Mouse (Mus musculus) layer of hippocampus, adult 9-11 months (tissue): Measurements from ENCODE around the gene Cpeb2.

Experiments
- DNase-seq: peaks from one replicate; pipeline ENCODE4 v3.0.0; 2022

Cpeb2 gene

DNA sequence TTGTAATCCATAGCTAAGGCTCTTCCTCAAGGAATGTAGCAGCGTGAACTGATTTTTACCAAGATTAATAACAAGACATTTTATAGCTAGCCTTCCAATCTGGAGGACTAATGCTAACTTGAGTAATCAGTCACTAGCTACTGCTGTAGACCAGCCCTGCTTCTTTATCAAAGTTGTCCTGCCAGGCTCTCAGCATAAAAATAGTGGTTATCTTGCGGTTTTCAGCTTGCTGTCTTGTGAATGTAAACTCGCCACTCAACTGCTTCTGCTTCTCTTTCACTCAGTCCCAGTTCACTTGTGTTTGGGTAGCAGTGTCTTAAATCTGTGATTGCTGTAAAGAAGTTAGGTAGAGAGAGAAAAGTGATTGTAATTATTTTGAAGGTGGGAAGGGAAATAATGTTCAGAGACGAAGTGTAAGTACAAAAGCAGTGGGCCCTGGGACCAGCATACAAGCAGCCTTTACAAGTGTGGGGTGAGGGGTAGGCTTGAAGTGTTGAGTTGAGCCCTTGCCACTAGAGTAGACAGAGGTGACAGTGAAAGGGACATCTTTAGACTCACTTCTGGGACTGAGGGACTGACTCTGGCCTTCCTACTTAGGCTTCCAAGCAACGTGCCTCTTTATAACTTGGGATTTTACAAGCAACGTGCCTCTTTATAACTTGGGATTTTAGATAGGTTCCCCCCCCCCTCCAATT, 6.3 kb downstream of the Cpeb2 start:
- no peak for DNase-seq

DNA sequence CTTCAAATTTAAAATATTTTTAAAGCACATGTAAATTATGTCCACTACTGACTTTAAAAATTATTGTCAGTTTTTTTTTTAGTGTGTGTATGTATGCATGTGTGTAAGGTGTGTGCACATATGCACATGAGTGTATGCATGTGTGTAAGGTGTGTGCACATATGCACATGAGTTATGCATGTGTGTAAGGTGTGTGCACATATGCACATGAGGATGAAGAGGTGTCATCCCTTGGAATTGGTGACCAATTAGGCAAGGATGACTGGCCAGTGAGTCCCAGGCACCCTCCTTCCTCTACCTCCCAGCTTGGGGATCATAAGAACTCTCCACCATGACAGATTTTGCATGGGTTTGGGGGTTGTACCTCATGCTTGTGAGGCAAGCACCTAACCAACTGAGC, 7.8 kb downstream of the Cpeb2 start:
- no peak for DNase-seq

DNA sequence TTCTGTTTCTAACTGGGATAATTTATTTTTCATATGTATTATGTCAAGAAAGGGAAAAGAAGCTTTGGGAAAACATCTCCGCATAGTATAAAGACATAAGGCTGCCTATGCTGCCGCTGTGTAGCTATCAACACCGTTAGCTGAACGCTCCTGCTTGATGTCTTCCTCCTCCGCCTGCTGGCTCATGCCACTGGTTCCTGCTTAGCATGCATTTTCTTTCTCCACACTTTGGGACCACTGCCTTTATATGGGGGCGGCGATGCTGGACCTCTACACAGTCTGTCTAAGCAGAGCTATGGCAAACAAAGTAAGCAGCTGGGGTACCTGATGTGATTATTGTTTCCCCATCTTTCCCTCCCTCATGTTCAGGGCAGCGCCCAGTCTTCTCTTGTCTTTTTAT, 13.3 kb downstream of the Cpeb2 start:
- DNase-seq, result no peak

DNA sequence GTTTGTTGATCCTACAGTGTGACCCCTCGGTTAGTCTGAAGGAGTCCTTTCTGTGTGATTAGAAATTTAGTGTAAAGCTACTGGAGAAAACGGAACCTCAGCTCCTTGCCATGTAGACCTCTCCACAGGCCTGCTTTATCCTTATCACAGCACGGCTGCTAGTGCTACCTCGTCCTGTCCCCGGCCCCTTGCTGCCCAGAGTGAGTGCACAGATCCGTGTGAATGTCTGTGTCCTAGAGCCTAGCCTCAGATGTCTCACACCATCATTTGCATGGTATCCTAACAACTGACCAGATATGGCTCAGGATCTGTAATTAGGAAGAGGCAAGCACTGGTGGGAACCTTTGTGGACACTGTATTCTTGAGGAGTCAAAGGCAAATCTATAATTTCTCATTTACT, 14.0 kb downstream of the Cpeb2 start:
- no peak for DNase-seq

GRCm38 (mm10) chr5:43248001-43248430, 15.0 kb downstream of the Cpeb2 start:
- DNase-seq, result peak; percentile 66

- no peak for DNase-seq
Measured at GRCm38 (mm10) chr5:43257490-43257889, 24.5 kb downstream of the Cpeb2 start.

- DNase-seq, result no peak
Measured at GRCm38 (mm10) chr5:43258472-43259142, 25.6 kb downstream of the Cpeb2 start.

GRCm38 (mm10) chr5:43261814-43262213, 28.8 kb downstream of the Cpeb2 start:
- DNase-seq, result no peak

DNA sequence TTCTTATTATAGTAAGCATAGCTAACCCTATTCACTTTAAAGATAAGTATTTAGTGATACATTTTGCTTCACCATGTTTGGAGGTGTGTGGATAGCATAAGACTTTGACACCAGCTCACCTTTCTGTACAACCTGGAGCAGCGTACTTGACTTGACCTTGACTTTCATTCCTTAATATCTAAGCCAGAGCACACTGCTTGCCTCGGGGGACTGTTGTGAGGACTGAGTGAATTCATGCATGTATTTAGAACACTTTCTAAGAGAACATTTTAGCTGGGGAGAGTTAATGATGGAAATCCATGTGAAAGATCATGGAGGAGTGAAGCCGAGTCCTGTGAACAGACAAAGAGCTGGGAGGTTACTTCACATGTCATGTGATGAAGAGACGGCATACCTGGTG, 31.0 kb downstream of the Cpeb2 start:
- DNase-seq, result no peak

DNA sequence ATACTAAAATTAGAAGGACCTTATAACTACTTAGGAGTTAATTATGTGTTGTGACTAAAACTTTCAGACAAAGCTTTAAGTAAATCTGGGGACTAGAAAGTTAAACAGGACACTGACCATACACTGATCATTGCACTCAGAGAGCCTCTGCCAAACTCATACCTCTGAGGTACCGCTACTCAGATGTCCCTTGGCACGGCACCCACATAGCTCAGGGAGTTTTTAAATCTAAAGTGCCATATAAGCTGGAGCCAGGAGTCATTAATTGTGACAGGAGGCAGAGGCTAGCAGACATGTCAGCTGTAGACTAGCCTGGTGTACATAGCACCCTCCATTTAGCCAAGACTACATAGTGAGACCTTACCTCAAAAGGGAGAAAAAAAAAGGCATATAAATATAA, 31.7 kb downstream of the Cpeb2 start:
- DNase-seq, result no peak

- DNase-seq, result no peak
Measured at GRCm38 (mm10) chr5:43277982-43278381, 45.0 kb downstream of the Cpeb2 start.

GRCm38 (mm10) chr5:43279774-43280173, 46.8 kb downstream of the Cpeb2 start:
- no peak for DNase-seq

DNA sequence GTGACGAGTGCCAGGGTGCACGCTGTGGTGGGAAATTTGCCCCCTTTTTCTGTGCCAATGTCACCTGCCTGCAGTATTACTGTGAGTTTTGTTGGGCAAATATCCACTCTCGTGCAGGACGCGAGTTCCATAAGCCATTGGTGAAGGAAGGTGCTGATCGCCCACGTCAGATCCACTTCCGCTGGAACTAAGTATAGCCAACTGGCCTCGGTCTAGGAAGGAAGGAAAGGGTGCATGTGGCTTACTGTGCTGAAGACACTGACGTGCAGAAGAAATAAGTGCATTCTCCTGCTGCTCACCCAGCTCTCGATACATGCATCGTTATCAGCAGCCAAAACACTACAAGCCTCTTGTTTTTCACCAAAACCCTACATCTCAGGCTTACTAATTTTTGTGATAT, 52.8 kb downstream of the Cpeb2 start:
- DNase-seq, result no peak

DNA sequence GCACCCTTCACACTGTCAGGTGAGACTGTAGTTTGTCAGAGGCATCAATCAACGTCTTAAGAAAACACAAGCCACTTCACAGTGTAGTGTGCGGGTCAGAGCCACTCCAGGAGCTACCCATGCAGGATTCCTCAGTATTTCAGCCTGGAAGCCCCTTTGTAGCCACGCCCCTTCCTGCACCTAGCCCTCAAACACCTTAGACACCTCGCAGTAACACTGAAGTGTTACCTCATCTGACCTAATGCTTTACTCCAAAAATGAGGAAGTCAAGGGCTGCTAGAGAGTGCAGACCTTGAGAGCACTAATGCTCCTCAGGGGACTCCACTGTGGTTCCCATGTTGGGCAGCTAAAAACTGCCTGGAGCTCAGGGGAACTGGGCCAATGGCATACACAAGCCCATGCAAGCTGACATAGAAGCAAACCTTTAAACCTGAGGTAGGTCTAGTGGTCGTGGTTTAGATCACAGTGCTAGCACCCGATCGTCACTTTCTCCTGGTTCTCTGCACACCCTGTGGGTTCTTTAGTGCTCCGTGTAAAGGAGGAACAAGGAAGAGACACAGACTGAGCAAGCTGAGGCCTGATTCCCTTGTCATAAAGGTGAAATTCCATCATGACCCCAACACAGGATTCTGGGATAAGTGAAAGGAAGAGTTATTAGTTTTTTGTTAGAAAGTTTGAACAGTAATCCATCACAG, 56.9 kb downstream of the Cpeb2 start:
- no peak for DNase-seq

DNA sequence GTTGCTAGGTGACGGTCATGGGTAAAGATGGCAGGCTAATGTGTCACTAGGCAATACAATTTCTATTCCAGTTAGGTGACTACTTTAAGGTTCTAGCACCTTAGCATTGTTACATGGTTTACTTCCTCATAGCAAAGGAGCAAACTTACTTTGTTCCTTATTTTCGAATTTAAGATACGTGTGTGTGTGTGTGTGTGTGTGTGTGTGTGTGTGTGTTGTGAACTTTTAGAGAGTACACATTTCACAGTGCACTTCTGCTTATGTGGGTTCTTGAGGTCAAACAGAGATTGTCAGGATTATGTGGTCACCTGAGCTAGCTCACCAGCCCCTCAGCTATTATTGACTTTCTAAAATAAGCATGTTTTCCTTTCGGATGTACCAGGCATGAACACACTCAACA, 60.2 kb downstream of the Cpeb2 start:
- DNase-seq, result no peak

GRCm38 (mm10) chr5:43297459-43297858, 64.5 kb downstream of the Cpeb2 start:
- no peak for DNase-seq

DNA sequence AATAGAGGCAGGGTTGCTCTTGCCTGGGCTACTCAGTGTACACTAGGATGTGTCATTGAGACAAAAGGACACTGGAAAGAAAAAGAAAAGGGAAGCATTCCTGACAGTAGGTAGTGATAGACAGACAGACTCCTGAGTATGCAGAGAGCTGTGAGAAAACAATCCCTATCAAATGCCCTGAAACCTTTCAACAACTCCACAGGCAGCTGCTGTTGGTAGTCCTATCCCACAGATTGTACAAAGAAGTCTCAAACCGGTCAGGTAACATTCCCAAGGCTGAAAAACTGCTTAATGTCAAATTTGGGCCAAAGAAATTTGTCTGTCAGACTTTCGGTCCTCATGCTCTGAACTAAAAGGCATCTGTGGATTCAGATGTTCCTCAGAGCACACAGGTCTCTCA, 66.0 kb downstream of the Cpeb2 start:
- DNase-seq, result no peak

DNA sequence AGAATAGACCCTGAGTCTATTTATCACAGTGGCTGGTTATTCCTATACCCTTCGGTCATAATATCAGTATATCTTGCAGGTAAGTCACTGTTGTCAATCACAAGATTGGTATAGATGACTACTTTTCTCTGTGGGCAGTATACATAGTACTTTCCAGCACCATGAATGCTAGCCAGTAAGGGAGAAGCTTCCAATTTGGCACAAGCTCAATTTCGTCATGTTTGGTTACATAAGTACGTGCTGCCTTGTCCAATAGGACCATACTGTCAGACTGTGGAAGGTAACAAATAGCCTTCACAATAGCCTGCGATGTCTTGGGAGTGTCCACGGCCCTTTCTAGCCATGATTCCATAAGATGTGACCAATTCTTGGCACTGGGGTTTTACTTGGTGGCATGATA, 67.1 kb downstream of the Cpeb2 start:
- DNase-seq, result no peak

- no peak for DNase-seq
Measured at GRCm38 (mm10) chr5:43300979-43301378, 68.0 kb downstream of the Cpeb2 start.

DNA sequence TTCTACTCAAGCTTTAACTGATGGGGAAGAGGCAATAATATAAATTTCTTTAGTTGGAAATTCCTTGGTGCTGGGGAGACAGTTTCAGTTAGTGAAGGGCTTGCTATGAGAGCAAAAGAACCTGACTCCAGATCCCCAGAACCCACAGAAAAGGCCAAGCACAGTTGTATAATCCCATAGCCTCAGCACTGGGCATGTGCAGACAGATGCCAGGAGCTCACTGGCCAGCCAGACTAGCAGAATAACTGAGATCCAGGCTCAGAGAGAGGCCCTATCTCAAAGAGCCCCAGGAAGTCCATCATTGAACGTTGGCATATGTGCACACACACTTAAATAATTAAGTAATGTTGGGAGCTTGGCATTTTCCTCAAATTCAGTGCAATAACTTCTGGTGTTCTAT, 70.5 kb downstream of the Cpeb2 start:
- no peak for DNase-seq

- no peak for DNase-seq
Measured at GRCm38 (mm10) chr5:43305449-43305848, 72.5 kb downstream of the Cpeb2 start.

DNA sequence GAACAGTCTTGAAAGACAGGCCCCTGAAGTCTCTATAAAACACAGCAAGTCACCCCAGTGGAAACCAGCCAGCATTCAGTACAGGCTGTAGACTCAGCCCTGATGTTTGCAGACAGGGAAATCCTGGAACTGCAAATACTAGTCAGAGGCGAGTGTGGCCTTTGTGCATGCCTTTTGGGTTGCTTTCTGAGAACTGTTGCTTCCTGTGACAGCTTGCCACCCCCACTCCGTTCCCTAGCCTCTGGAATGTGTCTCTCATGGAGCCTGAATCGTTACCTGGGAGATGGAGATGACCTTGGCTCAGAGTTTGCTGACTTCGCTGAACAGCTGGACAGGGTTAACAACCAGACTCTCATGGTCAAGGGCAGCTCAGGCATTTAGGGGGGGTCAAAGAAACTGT, 77.0 kb downstream of the Cpeb2 start:
- DNase-seq, result no peak

DNA sequence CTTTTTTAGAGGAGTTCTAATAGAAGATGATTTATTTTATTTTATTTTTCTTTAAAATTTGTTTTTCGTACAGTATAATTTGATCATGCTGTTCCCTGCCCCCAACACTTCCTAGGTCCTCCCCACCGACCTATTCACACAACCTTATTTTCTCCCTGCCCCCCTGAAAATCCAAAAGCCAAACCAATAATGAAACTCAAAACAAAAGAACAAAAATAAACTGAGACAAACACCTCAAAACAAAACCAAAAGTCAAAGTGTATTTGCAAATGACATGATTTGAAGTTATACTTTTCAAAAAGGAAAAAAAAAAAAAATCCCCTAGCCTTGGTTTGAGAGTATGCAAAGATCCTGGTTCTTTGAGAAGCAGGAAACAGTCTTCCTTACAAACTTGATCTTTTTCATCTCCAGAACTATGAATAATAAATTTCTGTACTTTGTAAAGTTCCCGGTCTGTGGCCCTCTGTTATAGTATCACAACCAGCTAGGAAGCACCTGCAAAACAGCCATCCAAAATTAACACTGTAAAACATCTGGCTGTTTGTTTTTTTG, 91.4 kb downstream of the Cpeb2 start:
- no peak for DNase-seq

DNA sequence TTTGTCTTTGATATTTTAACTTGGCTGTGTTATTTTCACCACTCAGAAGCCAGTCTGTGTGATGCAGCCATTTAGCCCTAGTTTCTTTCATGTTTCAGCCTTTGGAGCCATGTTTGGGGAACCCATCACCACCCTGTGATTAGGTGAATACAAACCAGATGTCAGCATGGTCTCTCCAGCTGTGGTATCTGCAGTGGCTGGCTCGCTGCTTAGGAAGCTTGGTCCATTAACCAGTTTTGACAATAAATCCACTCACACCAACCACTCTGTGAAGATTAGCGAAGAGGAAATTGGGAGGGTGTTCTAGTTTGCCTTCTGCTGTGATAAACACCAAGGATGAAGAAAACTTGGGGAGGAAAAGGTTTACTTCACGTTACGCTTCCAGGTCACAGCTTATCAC, 92.6 kb downstream of the Cpeb2 start:
- no peak for DNase-seq
